Mouse (Mus musculus): ENCODE data around the gene Pla2g4f. TPM values are rescaled to one million over a fixed set of nuclear protein-coding genes. Genes with fewer than 3 reads are reported as not detected.

Gene Pla2g4f
- polyA plus RNA-seq, 1 experiment from 2014 or later = not detected

GRCm38 (mm10) chr2:120301076-120301475, 12.9 kb downstream of the Pla2g4f start:
- Histone ChIP-seq H3K4me1 (no peaks in the 10 kb centered on the region), H3K4me2 (no peak overlapping the region), H3K27me3 (no peaks in the 10 kb centered on the region; the same call in 1 of the 2 replicates), H3K9me3 (no peaks in the 10 kb centered on the region), H3K27ac (no peak overlapping the region), H3K9ac (no peak overlapping the region), H3K4me3 (replicated peaks) (no peak overlapping the region), H3K36me3 (replicated peaks) (no peaks in the 10 kb centered on the region)
- WGBS = 97% methylated on average over 6 of the region's 6 CpGs
- no peak for ATAC-seq (ENCODE audit: low FRiP score)

GRCm38 (mm10) chr2:120299866-120300265, 14.1 kb downstream of the Pla2g4f start:
- H3K27me3 ChIP-seq = no peaks in the 10 kb centered on the region; the same call in 1 of the 2 replicates
- no peak overlapping the region for H3K9ac ChIP-seq
- 90% methylated on average over 4 of the region's 4 CpGs for WGBS
- no peaks in the 10 kb centered on the region for H3K9me3 ChIP-seq
- no peaks in the 10 kb centered on the region for H3K36me3 ChIP-seq (replicated peaks)
- H3K4me3 ChIP-seq (replicated peaks) = no peak overlapping the region
- H3K4me2 ChIP-seq = no peak overlapping the region
- ATAC-seq (ENCODE audit: low FRiP score) = no peak
- no peak overlapping the region for H3K27ac ChIP-seq
- no peaks in the 10 kb centered on the region for H3K4me1 ChIP-seq

- no peak for ATAC-seq (ENCODE audit: low FRiP score)
- Histone ChIP-seq H3K27me3 (no peaks in the 10 kb centered on the region; the same call in 1 of the 2 replicates), H3K4me3 (replicated peaks) (no peak overlapping the region), H3K9ac (no peak overlapping the region), H3K9me3 (no peaks in the 10 kb centered on the region), H3K4me1 (no peaks in the 10 kb centered on the region), H3K4me2 (no peak overlapping the region), H3K36me3 (replicated peaks) (no peaks in the 10 kb centered on the region), H3K27ac (no peak overlapping the region)
- WGBS = 6% methylated on average over 2 of the region's 2 CpGs
These were observed 17.8 kb downstream of the Pla2g4f start for GRCm38 (mm10) chr2:120296160-120296559.

GRCm38 (mm10) chr2:120291471-120292078, 22.4 kb downstream of the Pla2g4f start:
- ATAC-seq (ENCODE audit: low FRiP score) = no peak
- no peak overlapping the region for H3K4me2 ChIP-seq
- H3K27me3 ChIP-seq = no peaks in the 10 kb centered on the region
- no peaks in the 10 kb centered on the region for H3K9me3 ChIP-seq
- no peaks in the 10 kb centered on the region for H3K36me3 ChIP-seq (replicated peaks)
- H3K9ac ChIP-seq = no peak overlapping the region
- no peaks in the 10 kb centered on the region for H3K4me1 ChIP-seq
- no peak overlapping the region for H3K27ac ChIP-seq
- no peak overlapping the region for H3K4me3 ChIP-seq (replicated peaks)
- WGBS = 88% methylated on average over 8 of the region's 9 CpGs

GRCm38 (mm10) chr2:120288995-120289394, 25.0 kb downstream of the Pla2g4f start, which contains the start of gene Pla2g4d:
Gene Pla2g4d, minus strand, starts transcription at chr2:120289197.
- Histone ChIP-seq H3K27me3 (no peaks in the 10 kb centered on the region), H3K4me3 (replicated peaks) (no peak within 1 kb of the TSS), H3K27ac (no peak within 1 kb of the TSS), H3K9me3 (no peaks in the 10 kb centered on the region), H3K4me1 (no peaks in the 10 kb centered on the region), H3K9ac (no peak within 1 kb of the TSS), H3K36me3 (replicated peaks) (no peaks in the 10 kb centered on the region), H3K4me2 (no peak within 1 kb of the TSS)
- no peak for ATAC-seq (ENCODE audit: low FRiP score)
- 78% methylated on average over 5 of the region's 5 CpGs for WGBS

GRCm38 (mm10) chr2:120288401-120288800, 25.6 kb downstream of the Pla2g4f start:
- Histone ChIP-seq H3K27ac (no peak overlapping the region), H3K9ac (no peak overlapping the region), H3K9me3 (no peaks in the 10 kb centered on the region), H3K4me1 (no peaks in the 10 kb centered on the region), H3K36me3 (replicated peaks) (no peaks in the 10 kb centered on the region), H3K27me3 (no peaks in the 10 kb centered on the region), H3K4me3 (replicated peaks) (no peak overlapping the region), H3K4me2 (no peak overlapping the region)
- 79% methylated on average over 3 of the region's 3 CpGs for WGBS
- no peak for ATAC-seq (ENCODE audit: low FRiP score)

GRCm38 (mm10) chr2:120285639-120286038, 28.3 kb downstream of the Pla2g4f start:
- no peaks in the 10 kb centered on the region for H3K9me3 ChIP-seq
- H3K27ac ChIP-seq = no peak overlapping the region
- H3K36me3 ChIP-seq (replicated peaks) = no peaks in the 10 kb centered on the region
- no peak for ATAC-seq (ENCODE audit: low FRiP score)
- no peaks in the 10 kb centered on the region for H3K4me1 ChIP-seq
- no peak overlapping the region for H3K4me3 ChIP-seq (replicated peaks)
- H3K9ac ChIP-seq = no peak overlapping the region
- no peaks in the 10 kb centered on the region for H3K27me3 ChIP-seq
- no peak overlapping the region for H3K4me2 ChIP-seq
- WGBS = 89% methylated on average over 4 of the region's 4 CpGs

GRCm38 (mm10) chr2:120284705-120285104, 29.3 kb downstream of the Pla2g4f start:
- no peaks in the 10 kb centered on the region for H3K4me1 ChIP-seq
- no peaks in the 10 kb centered on the region for H3K9me3 ChIP-seq
- H3K4me2 ChIP-seq = no peak overlapping the region
- no peaks in the 10 kb centered on the region for H3K36me3 ChIP-seq (replicated peaks)
- no peak overlapping the region for H3K4me3 ChIP-seq (replicated peaks)
- ATAC-seq (ENCODE audit: low FRiP score) = no peak
- no peak overlapping the region for H3K9ac ChIP-seq
- no peaks in the 10 kb centered on the region for H3K27me3 ChIP-seq
- no peak overlapping the region for H3K27ac ChIP-seq

- Histone ChIP-seq H3K36me3 (replicated peaks) (no peaks in the 10 kb centered on the region), H3K27me3 (no peaks in the 10 kb centered on the region), H3K9me3 (no peaks in the 10 kb centered on the region), H3K4me2 (no peak overlapping the region), H3K4me3 (replicated peaks) (no peak overlapping the region), H3K27ac (no peak overlapping the region), H3K9ac (no peak overlapping the region), H3K4me1 (no peaks in the 10 kb centered on the region)
- no peak for ATAC-seq (ENCODE audit: low FRiP score)
- 74% methylated on average over 5 of the region's 5 CpGs for WGBS
These were observed 29.9 kb downstream of the Pla2g4f start for GRCm38 (mm10) chr2:120284094-120284493.

- Histone ChIP-seq H3K27me3 (no peaks in the 10 kb centered on the region), H3K4me3 (replicated peaks) (no peak overlapping the region)
These were observed 30.4 kb downstream of the Pla2g4f start for GRCm38 (mm10) chr2:120283550-120283949.

GRCm38 (mm10) chr2:120281221-120281620, 32.7 kb downstream of the Pla2g4f start:
- H3K4me1 ChIP-seq = no peaks in the 10 kb centered on the region
- H3K27me3 ChIP-seq = no peaks in the 10 kb centered on the region
- H3K9me3 ChIP-seq = no peaks in the 10 kb centered on the region
- H3K4me2 ChIP-seq = no peak overlapping the region
- H3K4me3 ChIP-seq (replicated peaks) = no peak overlapping the region
- 66% methylated on average over 3 of the region's 3 CpGs for WGBS
- no peak overlapping the region for H3K9ac ChIP-seq
- H3K36me3 ChIP-seq (replicated peaks) = no peaks in the 10 kb centered on the region
- no peak overlapping the region for H3K27ac ChIP-seq
- no peak for ATAC-seq (ENCODE audit: low FRiP score)

More at GRCm38 (mm10) chr2:120283550-120283949, 30.4 kb downstream of the Pla2g4f start:
- Histone ChIP-seq H3K4me1 (no peaks in the 10 kb centered on the region), H3K9ac (no peak overlapping the region), H3K9me3 (no peaks in the 10 kb centered on the region), H3K27ac (no peak overlapping the region), H3K4me2 (no peak overlapping the region), H3K36me3 (replicated peaks) (no peaks in the 10 kb centered on the region)
- 70% methylated on average over 6 of the region's 6 CpGs for WGBS
- ATAC-seq (ENCODE audit: low FRiP score) = no peak

GRCm38 (mm10) chr2:120279961-120280360, 34.0 kb downstream of the Pla2g4f start:
- Histone ChIP-seq H3K36me3 (replicated peaks) (no peaks in the 10 kb centered on the region), H3K4me2 (no peak overlapping the region), H3K4me1 (no peaks in the 10 kb centered on the region), H3K9me3 (no peaks in the 10 kb centered on the region), H3K27me3 (0 out of 2 replicates have a peak, but pooled peaks cover 2% of the 10 kb centered on the region), H3K9ac (no peak overlapping the region), H3K27ac (no peak overlapping the region), H3K4me3 (replicated peaks) (no peak overlapping the region)
- ATAC-seq (ENCODE audit: low FRiP score) = no peak
- WGBS = 17% methylated on average over 8 of the region's 8 CpGs

GRCm38 (mm10) chr2:120276951-120277350, 37.0 kb downstream of the Pla2g4f start:
- Histone ChIP-seq H3K9me3 (no peaks in the 10 kb centered on the region), H3K27me3 (0 out of 2 replicates have a peak, but pooled peaks cover 3% of the 10 kb centered on the region), H3K4me1 (no peaks in the 10 kb centered on the region), H3K9ac (no peak overlapping the region), H3K4me3 (replicated peaks) (no peak overlapping the region), H3K36me3 (replicated peaks) (no peaks in the 10 kb centered on the region), H3K27ac (no peak overlapping the region), H3K4me2 (no peak overlapping the region)
- WGBS = 83% methylated on average over 4 of the region's 4 CpGs
- ATAC-seq (ENCODE audit: low FRiP score) = no peak

All from forebrain, embryonic 12.5 days (tissue).